Mouse (Mus musculus) embryonic facial prominence, embryonic 10.5 days (tissue): ENCODE data around the gene Cttnbp2. TPM values are rescaled to one million over a fixed set of nuclear protein-coding genes. Genes with fewer than 3 reads are reported as not detected.

Source experiments
- DNase-seq: peaks from one replicate; pipeline ENCODE4 v3.0.0-alpha.2; 2017; ENCODE audit warnings: low spot score
- H3K27ac ChIP-seq: fragments of 300-500 bp; sonication (generic); replicated peaks from 2 replicates; pipeline ENCODE4 v1.5.1; 2016; ENCODE audit warnings: mild to moderate bottlenecking
- H3K27me3 ChIP-seq: fragments of 300-500 bp; sonication (generic); replicated peaks from 2 replicates; pipeline ENCODE4 v1.6.1; 2016; ENCODE audit warnings: low read depth, mild to moderate bottlenecking; ENCODE audit not compliant: poor library complexity, severe bottlenecking
- H3K36me3 ChIP-seq: fragments of 300-500 bp; sonication (generic); replicated peaks from 2 replicates; pipeline ENCODE4 v1.6.1; 2016; ENCODE audit warnings: mild to moderate bottlenecking, moderate library complexity
- H3K4me1 ChIP-seq: fragments of 300-500 bp; sonication (generic); 2 replicates; pipeline ENCODE4 v1.6.1; 2016
- H3K4me3 ChIP-seq: fragments of 300-500 bp; sonication (generic); 2 replicates; pipeline ENCODE4 v1.5.1; 2016; ENCODE audit warnings: mild to moderate bottlenecking, moderate library complexity
- H3K9me3 ChIP-seq: fragments of 300-500 bp; sonication (generic); 2 replicates; pipeline ENCODE4 v1.6.1; 2016; ENCODE audit warnings: mild to moderate bottlenecking
- WGBS: fragments of 180-500 bp; shearing (Covaris S2); methylation state at CpG from one replicate; pipeline ENCODE4 v1.1.7; 2016; 5-methylcytosine and 5-hydroxymethylcytosine counted together
- polyA plus RNA-seq: library from polyadenylated mRNA; unstranded; fragments of >200 nt; fragmentation: Nextera tagmentation; extraction: Ambion mirVana; gene quantifications from 2 replicates; pipeline ENCODE4 v1.2.1, GENCODE M21; 2016

Gene Cttnbp2
- polyA plus RNA-seq, 1 experiment from 2014 or later: 14.9 TPM

GRCm38 (mm10) chr6:18450551-18451193, 64.0 kb downstream of the Cttnbp2 start:
- Histone ChIP-seq H3K27me3 (no peaks in the 10 kb centered on the region), H3K9me3 (no peaks in the 10 kb centered on the region), H3K4me3 (no peak overlapping the region), H3K4me1 (peaks cover 11% of the 10 kb centered on the region), H3K36me3 (no peaks in the 10 kb centered on the region), H3K27ac (no peak overlapping the region)
- no peak for DNase-seq
- WGBS: 73% methylated on average over 5 of the region's 5 CpGs

- Histone ChIP-seq H3K4me1 (peaks cover 12% of the 10 kb centered on the region), H3K9me3 (no peaks in the 10 kb centered on the region), H3K36me3 (no peaks in the 10 kb centered on the region), H3K27me3 (no peaks in the 10 kb centered on the region), H3K27ac (no peak overlapping the region), H3K4me3 (no peak overlapping the region)
- WGBS: 71% methylated on average over 5 of the region's 5 CpGs
- no peak for DNase-seq
These were observed 66.6 kb downstream of the Cttnbp2 start for GRCm38 (mm10) chr6:18448078-18448477.

GRCm38 (mm10) chr6:18446917-18447316, 67.7 kb downstream of the Cttnbp2 start:
- no peak overlapping the region for H3K4me3 ChIP-seq
- H3K9me3 ChIP-seq: no peaks in the 10 kb centered on the region
- DNase-seq: no peak
- WGBS: 72% methylated on average over 7 of the region's 7 CpGs
- H3K36me3 ChIP-seq: no peaks in the 10 kb centered on the region
- H3K4me1 ChIP-seq: peaks cover 12% of the 10 kb centered on the region
- H3K27me3 ChIP-seq: no peaks in the 10 kb centered on the region
- H3K27ac ChIP-seq: no peak overlapping the region

- Histone ChIP-seq H3K27me3 (no peaks in the 10 kb centered on the region), H3K4me1 (peaks cover 12% of the 10 kb centered on the region), H3K27ac (no peak overlapping the region), H3K36me3 (no peaks in the 10 kb centered on the region), H3K9me3 (no peaks in the 10 kb centered on the region), H3K4me3 (no peak overlapping the region)
- no peak for DNase-seq
- whole genome bisulfite sequencing: 66% methylated on average over 3 of the region's 3 CpGs
These were observed 68.3 kb downstream of the Cttnbp2 start for GRCm38 (mm10) chr6:18446359-18446758.

GRCm38 (mm10) chr6:18445747-18446146, 68.9 kb downstream of the Cttnbp2 start:
- H3K4me1 ChIP-seq: peaks cover 12% of the 10 kb centered on the region
- no peaks in the 10 kb centered on the region for H3K27me3 ChIP-seq
- H3K36me3 ChIP-seq: no peaks in the 10 kb centered on the region
- no peak overlapping the region; the same call in 1 of the 2 replicates for H3K27ac ChIP-seq
- WGBS: 28% methylated on average over 4 of the region's 4 CpGs
- no peaks in the 10 kb centered on the region for H3K9me3 ChIP-seq
- no peak overlapping the region for H3K4me3 ChIP-seq
- DNase-seq: no peak

- 85% methylated on average over 3 of the region's 3 CpGs for WGBS
- peaks cover 12% of the 10 kb centered on the region for H3K4me1 ChIP-seq
These were observed 72.3 kb downstream of the Cttnbp2 start for GRCm38 (mm10) chr6:18442303-18442702.

DNA sequence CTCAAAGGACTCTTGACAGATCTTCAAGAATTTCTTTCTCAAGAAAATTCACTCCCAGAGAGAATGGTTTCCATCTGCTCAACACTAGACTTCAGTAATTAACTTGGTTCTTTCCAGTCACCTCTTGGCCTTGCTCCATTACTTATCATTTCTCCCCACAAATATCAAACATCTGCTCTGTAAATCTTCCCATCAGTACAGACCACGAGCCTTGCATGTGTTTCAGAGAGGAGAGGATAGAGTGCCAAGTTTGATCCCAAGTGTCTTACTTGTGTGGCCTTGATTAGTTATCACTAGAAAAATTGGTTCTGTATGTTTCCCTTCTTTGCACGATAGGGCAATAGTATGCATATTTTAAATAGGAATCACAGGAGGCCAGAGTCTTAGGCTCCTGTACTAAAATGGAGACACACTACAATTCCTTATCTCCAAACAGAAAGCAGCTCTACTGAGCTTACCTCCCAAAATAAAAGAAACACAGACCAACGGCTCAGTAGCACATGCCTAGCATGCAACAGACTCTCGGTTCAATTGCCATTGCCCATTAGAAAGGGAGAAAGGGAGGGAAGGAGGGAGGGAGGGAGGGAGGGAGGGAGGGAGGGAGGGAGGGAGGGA, 73.6 kb downstream of the Cttnbp2 start:
- no peaks in the 10 kb centered on the region for H3K9me3 ChIP-seq
- whole genome bisulfite sequencing: 60% methylated on average over 4 of the region's 4 CpGs
- no peak for DNase-seq
- H3K27me3 ChIP-seq: no peaks in the 10 kb centered on the region
- no peaks in the 10 kb centered on the region for H3K36me3 ChIP-seq
- no peak overlapping the region for H3K4me3 ChIP-seq
- H3K27ac ChIP-seq: no peak overlapping the region
- H3K4me1 ChIP-seq: peaks cover 10% of the 10 kb centered on the region

More at GRCm38 (mm10) chr6:18442303-18442702, 72.3 kb downstream of the Cttnbp2 start:
- no peaks in the 10 kb centered on the region for H3K27me3 ChIP-seq
- DNase-seq: no peak
- no peak overlapping the region for H3K4me3 ChIP-seq
- no peaks in the 10 kb centered on the region for H3K36me3 ChIP-seq
- H3K27ac ChIP-seq: no peak overlapping the region
- H3K9me3 ChIP-seq: no peaks in the 10 kb centered on the region

- Histone ChIP-seq H3K36me3 (peaks cover 11% of the 10 kb centered on the region; the same call in 1 of the 2 replicates), H3K27me3 (no peaks in the 10 kb centered on the region), H3K4me3 (no peak overlapping the region), H3K27ac (no peak overlapping the region; the same call in 1 of the 2 replicates), H3K9me3 (no peaks in the 10 kb centered on the region), H3K4me1 (peaks cover 13% of the 10 kb centered on the region)
- DNase-seq: no peak
- 59% methylated on average over 4 of the region's 4 CpGs for WGBS
These were observed 78.4 kb downstream of the Cttnbp2 start for GRCm38 (mm10) chr6:18436127-18436812.

DNA sequence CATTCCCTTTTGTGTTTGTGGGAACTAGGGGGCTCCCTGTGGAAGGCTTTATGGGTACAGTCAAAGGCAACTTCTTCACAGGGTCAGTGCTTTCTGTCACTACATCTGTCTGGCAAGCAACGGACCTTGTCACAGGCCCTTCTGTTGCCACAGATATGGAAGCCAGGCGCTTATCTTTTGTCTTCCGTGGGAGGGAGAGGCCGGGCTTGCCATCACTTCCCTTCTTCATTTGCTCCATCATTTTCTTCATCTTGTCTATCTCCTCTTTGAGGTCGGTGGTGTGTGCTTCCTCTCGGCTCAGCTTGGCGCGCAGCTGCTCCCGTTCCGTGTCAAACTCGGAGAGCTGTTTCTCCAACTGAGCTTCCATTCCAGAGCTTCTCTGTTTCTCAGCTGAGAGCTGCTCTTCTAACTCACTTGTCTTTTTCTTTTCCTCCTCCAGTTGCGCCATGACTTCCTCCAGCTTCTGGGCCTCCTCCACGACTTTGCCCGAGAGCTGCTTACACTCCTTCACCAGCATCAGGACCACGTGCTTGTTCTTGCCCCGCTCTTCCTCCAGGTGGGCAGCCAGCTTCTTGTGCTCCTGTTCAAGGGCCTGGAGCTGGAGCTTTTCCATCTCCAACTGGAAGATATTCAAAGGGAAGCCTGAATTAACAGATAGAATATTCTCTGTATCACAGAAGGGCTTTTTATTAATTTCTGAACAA, 79.7 kb downstream of the Cttnbp2 start:
- H3K27ac ChIP-seq: no peak overlapping the region; the same call in 1 of the 2 replicates
- no peaks in the 10 kb centered on the region for H3K9me3 ChIP-seq
- H3K4me1 ChIP-seq: peaks cover 13% of the 10 kb centered on the region
- H3K36me3 ChIP-seq: peaks cover 11% of the 10 kb centered on the region; the same call in 1 of the 2 replicates
- 93% methylated on average over 16 of the region's 16 CpGs for WGBS
- no peak overlapping the region for H3K4me3 ChIP-seq
- DNase-seq: no peak
- no peaks in the 10 kb centered on the region for H3K27me3 ChIP-seq

GRCm38 (mm10) chr6:18434355-18434754, 80.3 kb downstream of the Cttnbp2 start:
- H3K27ac ChIP-seq: no peak overlapping the region
- WGBS: 88% methylated on average over 8 of the region's 8 CpGs
- H3K27me3 ChIP-seq: no peaks in the 10 kb centered on the region
- no peak overlapping the region for H3K4me3 ChIP-seq
- H3K9me3 ChIP-seq: no peaks in the 10 kb centered on the region
- no peak for DNase-seq
- peaks cover 11% of the 10 kb centered on the region; the same call in 1 of the 2 replicates for H3K36me3 ChIP-seq
- peaks cover 13% of the 10 kb centered on the region for H3K4me1 ChIP-seq

- Histone ChIP-seq H3K27ac (no peak overlapping the region), H3K27me3 (no peaks in the 10 kb centered on the region), H3K36me3 (peaks cover 11% of the 10 kb centered on the region; the same call in 1 of the 2 replicates), H3K4me3 (no peak overlapping the region), H3K9me3 (no peaks in the 10 kb centered on the region), H3K4me1 (peaks cover 13% of the 10 kb centered on the region)
- WGBS: 81% methylated on average over 3 of the region's 3 CpGs
- no peak for DNase-seq
These were observed 82.3 kb downstream of the Cttnbp2 start for GRCm38 (mm10) chr6:18432362-18432761.

DNA sequence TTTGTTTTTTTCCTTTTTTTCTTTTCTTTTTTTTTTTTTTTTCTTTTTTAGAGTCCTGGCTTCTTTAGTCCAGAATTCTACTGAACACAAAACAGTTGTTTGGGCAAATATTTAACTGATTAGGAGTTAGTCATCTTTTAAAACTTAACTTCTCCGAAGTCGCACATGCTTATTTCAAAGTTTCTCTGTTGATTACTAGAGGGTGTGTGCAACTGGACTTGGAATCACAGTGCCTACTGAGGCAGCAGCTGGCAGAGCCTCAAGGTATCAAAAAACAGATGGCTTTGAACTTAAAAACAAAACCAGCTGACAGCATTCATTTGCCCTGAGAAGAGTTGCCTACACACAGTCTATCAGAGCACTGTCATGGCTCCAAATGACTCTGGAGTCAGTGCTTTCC, 82.8 kb downstream of the Cttnbp2 start:
- H3K4me1 ChIP-seq: peaks cover 13% of the 10 kb centered on the region
- no peaks in the 10 kb centered on the region for H3K9me3 ChIP-seq
- H3K36me3 ChIP-seq: peaks cover 11% of the 10 kb centered on the region; the same call in 1 of the 2 replicates
- no peak overlapping the region for H3K27ac ChIP-seq
- no peaks in the 10 kb centered on the region for H3K27me3 ChIP-seq
- WGBS: 84% methylated on average over 2 of the region's 2 CpGs
- no peak overlapping the region for H3K4me3 ChIP-seq
- DNase-seq: no peak
